Mouse (Mus musculus): ENCODE results near the gene Mmp11.

DNA sequence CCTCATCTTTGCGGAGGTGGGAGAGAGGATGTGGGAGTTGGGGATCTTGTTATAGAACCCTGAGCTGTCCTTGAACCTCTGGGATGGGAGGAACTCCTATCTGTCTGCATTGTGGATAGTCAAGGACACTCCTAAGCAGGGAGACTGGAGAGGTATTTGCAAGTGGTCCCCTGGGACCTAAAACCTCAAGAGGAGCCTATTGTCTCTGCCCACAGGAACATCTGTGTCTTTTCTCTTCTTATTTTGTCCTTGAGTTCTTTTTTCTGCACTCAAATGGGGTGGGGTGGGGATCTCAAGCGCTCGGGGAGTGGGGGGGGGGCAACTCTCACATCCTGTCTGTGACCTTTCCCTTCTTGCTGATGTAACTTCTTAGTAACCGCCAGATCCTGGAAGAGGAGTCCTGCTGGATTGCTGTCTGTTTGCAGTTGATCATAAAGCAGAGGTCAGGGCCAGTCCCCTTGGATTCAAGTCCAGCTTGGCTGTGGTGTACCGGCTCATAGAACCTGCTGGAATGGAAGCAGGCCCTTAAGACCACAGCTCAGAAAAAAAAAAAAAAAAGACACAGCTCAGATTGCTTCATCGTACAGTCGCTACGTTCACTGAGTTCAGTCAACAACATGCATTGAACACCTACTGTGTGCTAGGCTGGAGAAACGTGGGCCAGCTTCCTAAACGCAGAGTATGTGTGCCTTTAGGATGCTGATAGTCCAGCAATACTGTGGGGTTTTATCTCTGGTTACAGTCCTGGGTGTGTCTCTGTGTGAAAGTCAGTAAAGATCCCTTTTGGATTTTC, 1.8 kb upstream of the Mmp11 start:
- TF ChIP-seq POLR2A (IDR thresholded peaks at IDR 0.05; ENCODE audit: borderline replicate concordance, control insufficient read depth, low read depth, low read length) (no peak), CTCF (IDR thresholded peaks at IDR 0.05; ENCODE audit: control insufficient read depth, insufficient read depth, low read length) (no peak)
